Mouse (Mus musculus): ENCODE results near the gene H2-Ab1.
"Not testable (repeated sequence)": the region's sequence is repeated elsewhere in the genome, so short reads cannot be mapped to it uniquely, and the experiment has no call there.

Gene H2-Ab1

DNA sequence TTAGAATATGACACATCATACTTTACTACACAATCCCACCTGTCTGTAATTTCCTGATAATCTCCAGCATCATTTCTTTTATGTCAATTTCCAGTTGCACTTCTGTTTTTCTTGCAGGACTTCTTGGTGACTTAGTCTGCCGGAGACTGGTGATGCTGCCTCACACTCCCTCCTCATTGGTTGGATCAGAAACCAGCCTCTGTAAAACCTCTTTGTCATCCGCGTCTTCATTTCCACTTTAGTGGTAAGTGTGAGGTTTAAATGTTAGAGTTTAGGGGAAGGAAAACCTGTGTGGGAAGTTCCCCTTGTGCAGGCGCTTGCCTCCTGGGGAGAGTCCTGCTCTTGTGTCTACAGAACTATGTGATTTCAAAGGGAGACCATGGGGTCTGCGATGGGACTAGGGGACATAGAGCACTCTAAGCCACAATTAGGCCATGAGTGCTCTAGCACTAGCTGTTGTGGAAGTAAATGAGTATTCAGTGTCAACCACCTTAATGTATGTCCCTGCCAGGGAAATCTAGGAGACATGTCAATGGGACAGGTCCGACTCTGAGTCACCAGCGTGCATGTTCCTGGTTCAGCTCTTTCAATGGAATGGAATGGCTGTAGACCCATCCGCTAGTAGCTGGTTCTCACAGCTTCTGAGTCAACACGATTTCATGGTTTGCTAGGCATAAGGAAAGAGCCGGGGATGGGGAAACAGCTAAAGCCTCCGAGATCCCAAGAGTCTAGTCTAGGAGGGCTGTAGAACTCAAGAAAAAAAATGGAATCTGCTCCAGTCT is at the start of gene H2-Ab1:
TSS of gene H2-Ab1 (plus strand) at position 96 of the 782 bp plus-strand sequence.
- DNase-seq = peak; percentile 36

- DNase-seq = no peak
Observed at GRCm38 (mm10) chr17:34207866-34208265, 49.6 kb upstream of the H2-Ab1 start.

DNA sequence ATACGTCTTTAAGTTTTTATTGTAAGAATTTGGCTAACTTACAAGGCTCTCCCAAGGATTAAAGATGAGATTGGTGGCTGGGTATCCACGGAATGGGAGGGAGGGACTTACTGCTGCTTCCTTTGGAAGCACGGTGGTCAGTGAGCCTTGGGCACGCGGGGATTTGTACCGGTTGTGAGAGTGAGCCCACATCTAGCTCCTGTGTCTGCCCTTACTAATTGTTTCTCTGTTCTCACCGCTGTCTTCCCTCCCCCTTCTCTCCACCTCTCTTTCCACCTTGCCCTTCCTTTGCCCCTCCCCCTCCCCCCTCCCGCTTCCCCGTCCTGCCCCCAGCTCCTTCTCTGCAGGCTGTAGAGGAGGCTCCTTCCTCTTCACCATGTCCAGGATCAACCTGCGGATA is 49.1 kb upstream of the H2-Ab1 start:
- DNase-seq = no peak

GRCm38 (mm10) chr17:34209680-34210079 is 47.8 kb upstream of the H2-Ab1 start:
- DNase-seq = no peak

GRCm38 (mm10) chr17:34210599-34210998 is 46.9 kb upstream of the H2-Ab1 start:
- no peak for DNase-seq

DNA sequence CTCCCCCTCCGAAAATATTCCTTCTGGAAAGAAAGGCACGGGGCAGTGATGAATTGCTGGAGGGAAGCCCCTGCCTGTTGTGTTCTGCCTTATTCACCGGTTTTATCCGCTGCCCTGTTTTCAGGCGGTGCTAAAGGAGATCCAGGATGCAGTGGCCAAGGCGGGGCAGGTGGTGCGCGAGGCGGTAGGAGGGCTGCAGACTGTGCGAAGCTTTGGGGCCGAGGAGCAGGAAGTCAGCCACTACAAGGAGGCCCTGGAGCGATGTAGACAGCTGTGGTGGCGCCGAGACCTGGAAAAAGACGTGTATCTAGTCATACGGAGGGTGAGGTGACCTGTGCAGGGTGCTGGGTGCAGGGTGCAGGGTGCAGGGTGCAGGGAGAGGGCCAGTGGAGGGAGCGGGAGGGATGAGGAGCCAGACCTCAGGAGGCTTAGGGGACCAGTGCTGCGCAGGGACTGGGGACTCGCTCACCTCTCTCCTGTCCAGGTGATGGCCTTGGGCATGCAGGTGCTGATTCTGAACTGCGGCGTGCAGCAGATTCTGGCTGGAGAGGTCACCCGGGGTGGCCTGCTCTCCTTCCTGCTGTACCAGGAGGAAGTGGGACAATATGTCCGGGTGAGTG is 45.6 kb upstream of the H2-Ab1 start:
- no peak for DNase-seq

GRCm38 (mm10) chr17:34213936-34214335 is 43.6 kb upstream of the H2-Ab1 start:
- no peak for DNase-seq

GRCm38 (mm10) chr17:34215176-34215575 is 42.3 kb upstream of the H2-Ab1 start:
- DNase-seq = no peak

GRCm38 (mm10) chr17:34217216-34217928 is 40.1 kb upstream of the H2-Ab1 start:
- no peak for DNase-seq

DNA sequence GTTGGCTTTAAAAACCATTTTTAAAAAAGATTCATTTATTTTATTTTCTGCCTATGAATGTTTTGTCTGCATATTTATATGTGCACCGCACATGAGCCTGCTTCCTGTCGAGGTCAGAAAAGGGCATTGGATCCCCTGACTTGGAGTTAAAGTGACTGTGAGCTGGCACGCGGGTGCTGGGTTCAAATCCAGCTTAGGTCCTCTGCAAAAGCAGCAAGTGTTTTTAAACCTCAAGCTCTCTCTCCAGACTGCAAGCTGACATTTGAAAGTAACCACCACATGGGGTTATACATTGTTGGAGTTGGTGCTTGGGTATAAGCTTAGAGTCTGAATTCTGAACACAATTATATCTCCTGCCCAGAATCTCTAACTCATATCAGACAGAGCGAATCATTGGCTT is 39.5 kb upstream of the H2-Ab1 start:
- DNase-seq = no peak

DNA sequence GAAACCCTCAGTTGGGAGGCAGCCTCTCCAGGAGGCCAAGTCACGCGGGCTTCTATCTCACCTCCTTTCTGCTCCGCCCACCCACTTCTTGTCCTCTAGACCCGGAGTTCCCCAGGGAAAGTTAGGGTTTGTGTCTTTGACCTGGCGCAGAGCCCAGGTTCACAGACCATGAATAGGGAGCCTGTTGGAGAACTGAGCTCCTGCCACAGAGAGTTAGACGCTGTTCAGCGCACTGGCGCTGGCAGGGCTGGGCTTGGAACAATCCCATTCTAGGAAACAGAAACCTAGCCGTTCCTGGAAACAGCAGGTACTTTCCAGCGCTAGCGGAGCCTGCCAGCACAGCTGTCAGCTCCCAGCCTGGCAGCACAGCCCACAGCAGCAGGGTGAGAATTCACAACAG is 38.8 kb upstream of the H2-Ab1 start:
- no peak for DNase-seq

- DNase-seq = not testable (repeated sequence)
Observed at GRCm38 (mm10) chr17:34219096-34219495, 38.4 kb upstream of the H2-Ab1 start.

DNA sequence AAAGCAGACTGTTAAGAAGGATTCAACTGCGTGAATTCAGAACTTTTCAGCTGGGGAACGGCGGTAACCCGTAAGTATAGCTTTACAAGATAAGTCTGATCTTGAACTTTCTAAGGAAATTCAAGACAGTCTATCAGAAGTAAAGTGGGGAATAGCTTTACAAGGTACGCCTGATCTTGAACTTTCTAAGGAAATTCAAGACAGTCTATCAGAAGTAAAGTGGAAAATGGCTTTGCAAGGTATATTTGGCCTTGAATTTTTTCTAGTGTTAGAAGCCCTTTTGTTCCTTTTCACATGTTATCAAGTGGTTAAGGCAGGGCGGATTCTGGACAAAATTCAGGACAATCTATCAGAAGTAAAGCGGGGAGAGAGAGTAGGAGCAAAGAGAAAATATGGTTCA is 37.7 kb upstream of the H2-Ab1 start:
- peak; percentile 35 for DNase-seq

- DNase-seq = not testable (repeated sequence)
Observed at GRCm38 (mm10) chr17:34220401-34220800, 37.1 kb upstream of the H2-Ab1 start.

GRCm38 (mm10) chr17:34224816-34225215 is 32.7 kb upstream of the H2-Ab1 start:
- DNase-seq = no peak

DNA sequence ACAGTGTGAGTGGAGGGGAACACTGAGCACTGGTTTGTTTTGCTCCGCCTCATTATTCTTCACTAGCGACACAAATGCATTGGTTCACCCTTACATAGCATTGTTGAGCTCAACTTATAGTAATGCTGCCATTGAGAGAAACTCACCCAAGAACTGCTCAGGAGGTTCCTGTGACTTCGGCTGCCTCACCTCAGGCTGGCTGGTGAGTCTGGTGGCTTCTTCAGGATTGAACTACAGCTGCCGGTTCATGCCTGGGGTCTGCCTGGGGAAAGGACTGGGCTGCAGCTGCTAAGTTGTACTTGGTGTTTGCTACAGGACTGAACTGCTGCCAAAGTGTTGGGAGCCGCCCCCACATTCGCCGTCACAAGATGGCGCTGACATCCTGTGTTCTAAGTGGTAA is 32.1 kb upstream of the H2-Ab1 start:
- DNase-seq = no peak

- DNase-seq = not testable (repeated sequence)
Observed at GRCm38 (mm10) chr17:34225911-34226310, 31.6 kb upstream of the H2-Ab1 start.

- not testable (repeated sequence) for DNase-seq
Observed at GRCm38 (mm10) chr17:34230971-34231370, 26.5 kb upstream of the H2-Ab1 start.

DNA sequence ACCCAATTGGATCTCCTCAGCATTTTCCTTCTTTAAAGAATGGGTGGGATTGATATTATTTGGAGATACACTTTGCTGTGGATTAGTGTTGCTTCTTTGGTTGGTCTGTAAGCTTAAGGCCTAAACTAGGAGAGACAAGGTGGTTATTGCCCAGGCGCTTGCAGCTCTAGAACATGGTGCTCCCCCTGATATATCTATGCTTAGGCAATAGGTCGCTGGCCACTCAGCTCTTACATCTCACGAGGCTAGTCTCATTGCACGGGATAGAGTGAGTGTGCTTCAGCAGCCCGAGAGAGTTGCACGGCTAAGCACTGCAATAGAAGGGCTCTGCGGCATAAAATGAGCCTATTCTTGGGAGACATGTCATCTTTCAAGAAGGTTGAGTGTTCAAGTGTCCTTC is 25.5 kb upstream of the H2-Ab1 start:
- not testable (repeated sequence) for DNase-seq

DNA sequence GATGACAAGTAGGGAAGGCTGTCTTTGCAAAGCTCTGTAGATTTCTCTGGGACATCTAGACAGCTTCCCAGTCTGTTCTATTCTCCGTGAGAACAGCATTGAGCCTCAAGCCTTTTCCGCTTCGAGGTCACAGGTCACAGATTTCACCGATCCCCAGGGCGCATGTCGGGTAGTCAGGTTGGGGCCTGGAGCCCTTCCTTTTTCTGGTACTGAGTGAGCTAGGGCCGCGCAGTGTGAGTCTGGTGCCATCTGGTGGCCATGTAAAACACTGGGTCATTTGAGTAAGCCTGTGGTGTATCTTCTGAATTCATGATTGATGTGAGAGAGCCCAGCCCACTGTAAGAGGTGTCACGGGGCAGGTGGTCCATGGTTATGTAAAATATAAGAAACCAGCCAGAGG is 22.6 kb upstream of the H2-Ab1 start:
- peak; percentile 44 for DNase-seq

- DNase-seq = no peak
Observed at GRCm38 (mm10) chr17:34236691-34237090, 20.8 kb upstream of the H2-Ab1 start.

DNA sequence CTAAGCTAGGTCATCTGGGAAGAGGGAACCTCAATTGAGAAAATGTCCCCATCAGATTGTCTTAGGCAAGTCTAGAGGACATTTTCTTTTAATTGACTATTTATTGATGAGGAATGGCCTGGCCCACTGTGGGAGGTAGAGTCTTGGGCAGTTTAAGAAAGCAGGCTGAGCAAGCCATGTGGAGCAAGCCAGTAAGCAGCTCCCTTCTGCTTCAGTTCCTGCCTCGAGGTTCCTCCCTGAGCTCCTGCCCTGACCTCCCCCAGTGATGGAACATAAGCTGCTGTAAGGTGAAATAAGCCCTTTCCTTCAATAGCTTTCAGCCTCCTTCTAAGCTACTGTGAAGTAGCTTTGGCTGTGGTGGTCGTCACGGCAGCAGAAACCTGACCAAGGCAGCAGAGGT is 19.7 kb upstream of the H2-Ab1 start:
- DNase-seq = no peak

DNA sequence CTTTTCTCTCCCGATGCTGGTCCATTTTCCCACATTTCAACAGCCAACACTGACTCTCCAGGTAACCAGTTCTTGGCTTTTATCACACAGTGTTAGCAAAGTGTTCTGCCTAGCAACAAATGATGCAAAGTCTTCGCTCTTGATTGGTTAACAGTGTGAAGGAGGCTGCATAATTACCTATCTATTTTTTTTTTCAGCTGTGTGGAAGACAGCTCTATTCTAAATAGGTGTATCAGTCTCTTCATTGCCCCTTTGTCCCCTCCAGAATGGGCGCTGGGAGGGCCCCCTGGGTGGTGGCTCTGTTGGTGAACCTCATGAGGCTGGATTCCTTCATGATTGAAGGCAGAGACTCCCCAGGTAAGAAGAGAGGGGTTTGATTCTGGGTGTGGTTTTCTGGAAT is 18.8 kb upstream of the H2-Ab1 start, which contains the start of gene H2-Ob:
TSS of gene H2-Ob (plus strand) at position 198 of the 400 bp plus-strand sequence.
- no peak for DNase-seq

GRCm38 (mm10) chr17:34239601-34240041 is 17.9 kb upstream of the H2-Ab1 start:
- DNase-seq = no peak

Measured in cerebellum, adult 8-10 months (tissue).